Mouse (Mus musculus) lung, embryonic 14.5 days (tissue): ENCODE results near the gene Csf2. TPM values are rescaled to one million over a fixed set of nuclear protein-coding genes. Genes with fewer than 3 reads are reported as not detected.

ENCODE experiments used
- ATAC-seq: fragments of 200-750 bp; cut with Nextera tagmentation; 2 replicates; pipeline ENCODE4 v1.8.0; 2017; ENCODE audit warnings: mild to moderate bottlenecking, moderate TSS enrichment, moderate library complexity; ENCODE audit not compliant: insufficient read depth
- DNase-seq: peaks from one replicate; pipeline ENCODE4 v3.0.0-alpha.2; 2015
- H3K27ac ChIP-seq: fragments of 300-500 bp; sonication (generic); 2 replicates; pipeline ENCODE4 v1.5.1; 2014; ENCODE audit warnings: low read depth, mild to moderate bottlenecking, moderate library complexity
- H3K27me3 ChIP-seq: fragments of 300-500 bp; sonication (generic); 2 replicates; pipeline ENCODE4 v1.6.1; 2014; ENCODE audit warnings: low read length, control low read depth; ENCODE audit not compliant: insufficient read depth
- H3K36me3 ChIP-seq: fragments of 300-500 bp; sonication (generic); 2 replicates; pipeline ENCODE4 v1.6.1; 2014; ENCODE audit warnings: control low read depth; ENCODE audit not compliant: insufficient read depth
- H3K4me1 ChIP-seq: fragments of 300-500 bp; sonication (generic); 2 replicates; pipeline ENCODE4 v1.6.1; 2014; ENCODE audit warnings: antibody characterized with exemption, control low read depth; ENCODE audit not compliant: insufficient read depth
- H3K4me2 ChIP-seq: fragments of 300-500 bp; sonication (generic); 2 replicates; pipeline ENCODE4 v1.6.1; 2014; ENCODE audit warnings: mild to moderate bottlenecking
- H3K4me3 ChIP-seq: fragments of 300-500 bp; sonication (generic); 2 replicates; pipeline ENCODE4 v1.5.1; 2014; ENCODE audit warnings: low read depth, low read length
- H3K9ac ChIP-seq: fragments of 300-500 bp; sonication (generic); 2 replicates; pipeline ENCODE4 v1.6.1; 2014
- H3K9me3 ChIP-seq: fragments of 300-500 bp; sonication (generic); 2 replicates; pipeline ENCODE4 v1.6.1; 2016; ENCODE audit warnings: low read depth, low read length, control low read depth
- CTCF ChIP-seq: IDR thresholded peaks from 2 replicates; pipeline ENCODE4 v1.5.1; 2016; ENCODE audit warnings: antibody characterized with exemption, low read depth
- WGBS: fragments of 180-500 bp; shearing (Covaris S2); extraction: QIAGEN DNeasy Blood & Tissue Kit; methylation state at CpG from one replicate; pipeline ENCODE4 v1.1.7; 2014; 5-methylcytosine and 5-hydroxymethylcytosine counted together
- polyA plus RNA-seq: library from polyadenylated mRNA; unstranded; fragments of >200 nt; fragmentation: Nextera tagmentation; extraction: Ambion mirVana; gene quantifications from 2 replicates; pipeline ENCODE4 v1.2.1, GENCODE M21; 2014

The Csf2 gene
- polyA plus RNA-seq, 1 experiment from 2014 or later, result 0.24 TPM

DNA sequence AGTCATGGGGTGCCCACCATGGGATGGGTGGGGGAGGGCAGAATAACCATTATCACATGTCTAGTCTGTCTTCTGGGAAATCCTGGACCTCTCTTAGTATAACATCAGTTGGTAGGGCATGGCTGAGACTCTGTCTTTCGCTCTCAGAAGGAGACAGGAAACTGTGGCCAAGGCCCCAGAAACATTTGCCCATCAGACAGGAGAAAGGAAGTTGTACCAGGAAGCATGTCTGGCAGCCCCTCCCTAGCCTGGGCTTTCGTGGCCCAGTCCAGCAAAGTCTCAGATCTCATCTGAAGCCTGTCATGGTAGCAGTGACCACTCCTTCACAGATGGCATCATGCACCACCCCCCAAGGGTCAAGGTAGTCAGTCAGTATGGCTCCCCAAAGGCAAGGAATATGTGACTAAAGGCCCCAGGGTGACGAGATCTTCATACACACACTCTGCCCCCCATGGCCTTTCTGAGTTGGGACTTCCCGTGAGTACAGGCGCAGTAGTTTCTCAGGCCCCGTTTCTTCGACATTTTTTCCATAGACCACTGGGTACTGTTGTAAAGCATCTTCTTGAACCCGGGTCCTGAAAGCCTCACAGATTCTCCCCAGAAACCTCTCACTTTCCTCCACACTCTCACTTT is 38.5 kb upstream of the Csf2 start:
- Histone ChIP-seq H3K9ac (no peak overlapping the region), H3K36me3 (no peaks in the 10 kb centered on the region), H3K4me2 (no peak overlapping the region), H3K9me3 (no peaks in the 10 kb centered on the region), H3K4me3 (no peak overlapping the region), H3K27ac (no peak overlapping the region), H3K27me3 (no peaks in the 10 kb centered on the region), H3K4me1 (no peaks in the 10 kb centered on the region)
- 76% methylated on average over 8 of the region's 8 CpGs for WGBS
- TF ChIP-seq CTCF, result no peak
- DNase-seq (no peak), ATAC-seq (no peak)

DNA sequence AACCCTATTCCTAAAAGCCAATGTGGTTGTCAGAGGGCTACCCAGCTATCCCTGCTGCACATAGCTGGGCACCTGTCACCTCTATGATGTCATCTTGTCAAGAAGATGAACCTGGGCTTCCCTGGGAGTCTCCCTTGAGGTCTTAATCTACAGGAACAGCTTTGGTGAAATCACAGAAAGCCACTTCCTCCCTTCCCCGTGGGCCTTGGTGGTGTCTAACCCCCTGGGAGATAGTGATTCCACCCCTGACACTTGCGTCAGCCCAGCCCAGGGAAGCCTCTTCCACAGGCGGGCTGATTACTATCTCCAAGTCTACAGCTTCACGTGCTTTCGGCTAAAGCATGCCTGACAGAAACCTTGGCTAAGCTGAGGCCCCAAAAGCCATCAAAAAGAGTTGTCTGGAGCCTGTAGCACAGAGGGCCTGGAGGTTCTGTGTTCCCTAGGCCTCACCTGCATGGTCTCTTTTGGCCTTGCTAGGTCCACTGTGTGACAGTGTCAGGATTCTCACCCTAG is 22.0 kb upstream of the Csf2 start:
- Histone ChIP-seq H3K27ac (no peak overlapping the region), H3K4me2 (no peak overlapping the region), H3K36me3 (no peaks in the 10 kb centered on the region), H3K9me3 (no peaks in the 10 kb centered on the region), H3K4me3 (no peak overlapping the region), H3K9ac (no peak overlapping the region), H3K4me1 (no peaks in the 10 kb centered on the region), H3K27me3 (no peaks in the 10 kb centered on the region)
- DNase-seq (no peak), ATAC-seq (no peak)
- 72% methylated on average over 5 of the region's 5 CpGs for WGBS
- TF ChIP-seq CTCF, result no peak

GRCm38 (mm10) chr11:54269191-54269896 is 19.9 kb upstream of the Csf2 start:
- 79% methylated on average over 3 of the region's 3 CpGs for WGBS
- ATAC-seq, result no peak

DNA sequence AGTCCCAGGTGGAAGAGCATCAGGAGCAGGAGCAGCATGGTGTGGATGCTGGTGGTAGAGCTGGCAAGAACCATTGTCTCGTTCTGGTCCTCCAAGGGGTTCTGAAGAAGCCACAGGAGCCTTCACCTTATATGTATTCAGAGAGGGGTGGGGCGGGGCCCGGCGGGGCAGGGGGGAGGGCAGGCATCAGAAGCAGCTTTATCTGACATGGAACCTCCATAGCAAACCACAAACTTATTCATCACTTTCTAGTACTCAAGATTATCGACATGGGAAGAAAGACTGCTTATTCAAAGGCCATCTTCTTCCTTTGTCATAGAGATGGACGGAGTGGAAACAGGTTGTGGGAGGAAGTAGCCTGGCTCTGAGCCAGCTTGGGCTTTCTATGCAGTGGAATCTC is 17.7 kb upstream of the Csf2 start, which contains the start of gene Il3:
Il3 (minus strand) TSS at position 101 of the 400 bp plus-strand sequence.
- H3K27ac ChIP-seq, result no peak within 1 kb of the TSS
- no peak for ATAC-seq
- H3K27me3 ChIP-seq, result no peaks in the 10 kb centered on the region
- H3K36me3 ChIP-seq, result no peaks in the 10 kb centered on the region
- no peaks in the 10 kb centered on the region for H3K4me1 ChIP-seq
- 77% methylated on average over 6 of the region's 6 CpGs for WGBS
- H3K4me2 ChIP-seq, result no peak within 1 kb of the TSS
- no peak within 1 kb of the TSS for H3K9ac ChIP-seq
- no peak for TF ChIP-seq CTCF
- H3K4me3 ChIP-seq, result no peak within 1 kb of the TSS
- H3K9me3 ChIP-seq, result no peaks in the 10 kb centered on the region
- DNase-seq, result no peak

More at GRCm38 (mm10) chr11:54269191-54269896, 19.9 kb upstream of the Csf2 start:
- H3K4me3 ChIP-seq, result no peak overlapping the region
- no peak for TF ChIP-seq CTCF
- H3K4me1 ChIP-seq, result no peaks in the 10 kb centered on the region
- H3K27me3 ChIP-seq, result no peaks in the 10 kb centered on the region
- H3K36me3 ChIP-seq, result no peaks in the 10 kb centered on the region
- H3K4me2 ChIP-seq, result no peak overlapping the region
- H3K27ac ChIP-seq, result no peak overlapping the region
- no peak overlapping the region for H3K9ac ChIP-seq
- DNase-seq, result no peak
- no peaks in the 10 kb centered on the region for H3K9me3 ChIP-seq

GRCm38 (mm10) chr11:54264542-54264941 is 15.1 kb upstream of the Csf2 start:
- H3K9ac ChIP-seq, result no peak overlapping the region
- WGBS, result 46% methylated on average over 2 of the region's 2 CpGs
- peak; percentile 93 for TF ChIP-seq CTCF
- DNase-seq, result peak; percentile 83
- no peaks in the 10 kb centered on the region; the same call in 1 of the 2 replicates for H3K9me3 ChIP-seq
- ATAC-seq, result no peak
- H3K4me1 ChIP-seq, result no peaks in the 10 kb centered on the region
- H3K36me3 ChIP-seq, result no peaks in the 10 kb centered on the region
- no peak overlapping the region for H3K4me3 ChIP-seq
- H3K27me3 ChIP-seq, result no peaks in the 10 kb centered on the region
- H3K27ac ChIP-seq, result no peak overlapping the region
- H3K4me2 ChIP-seq, result no peak overlapping the region

DNA sequence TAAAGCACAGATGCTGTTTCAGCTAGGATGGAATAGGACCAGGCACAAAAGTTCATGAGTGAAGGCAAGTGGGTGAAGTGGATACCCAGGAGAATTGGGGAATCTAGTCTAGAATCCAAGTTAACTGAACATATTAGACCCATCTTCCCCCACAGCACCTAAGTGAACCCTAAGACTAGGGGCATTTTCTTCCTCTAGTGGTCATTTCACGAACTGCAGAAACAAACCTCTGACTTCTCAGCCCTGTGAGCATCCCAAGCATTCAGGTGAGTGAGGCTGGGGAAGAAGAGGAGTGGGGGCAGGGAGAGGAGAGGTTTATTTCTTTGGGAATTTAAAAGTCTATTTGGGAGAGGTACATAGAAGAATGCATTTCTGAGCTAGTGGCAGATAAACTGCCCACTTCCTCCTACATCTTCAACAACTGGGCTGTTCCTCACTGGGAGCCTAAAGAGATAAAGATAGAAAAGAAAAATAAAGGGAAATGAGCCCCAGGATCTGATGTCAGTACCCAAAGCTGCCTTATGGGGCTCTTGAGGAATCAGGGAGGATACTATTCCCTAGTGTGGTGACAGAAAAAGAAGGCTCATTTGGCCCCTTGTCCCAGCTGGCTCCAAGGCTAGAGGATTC is 14.1 kb upstream of the Csf2 start:
- Histone ChIP-seq H3K4me1 (no peaks in the 10 kb centered on the region), H3K36me3 (no peaks in the 10 kb centered on the region), H3K9me3 (no peaks in the 10 kb centered on the region; the same call in 1 of the 2 replicates), H3K27me3 (no peaks in the 10 kb centered on the region), H3K27ac (no peak overlapping the region), H3K4me2 (no peak overlapping the region), H3K4me3 (no peak overlapping the region), H3K9ac (no peak overlapping the region)
- TF ChIP-seq CTCF, result peak; percentile 33; the same call in 1 of the 2 replicates
- no peak for ATAC-seq
- no peak for DNase-seq
- 21% methylated on average over 1 of the region's 1 CpGs for WGBS
